Mouse (Mus musculus): ENCODE data around the gene Crygs.
"Not testable (repeated sequence)": the region's sequence is repeated elsewhere in the genome, so short reads cannot be mapped to it uniquely, and the experiment has no call there.

Crygs gene

GRCm38 (mm10) chr16:22782686-22783085, 28.7 kb downstream of the Crygs start:
- no peak for DNase-seq

GRCm38 (mm10) chr16:22779228-22779835, 32.0 kb downstream of the Crygs start:
- no peak for DNase-seq

- not testable (repeated sequence) for DNase-seq
Observed at GRCm38 (mm10) chr16:22778296-22778695, 33.1 kb downstream of the Crygs start.

GRCm38 (mm10) chr16:22775471-22775985, 35.8 kb downstream of the Crygs start:
- no peak for DNase-seq

- DNase-seq: no peak
Observed at GRCm38 (mm10) chr16:22768661-22769060, 42.7 kb downstream of the Crygs start.

- peak; percentile 6 for DNase-seq
Observed at GRCm38 (mm10) chr16:22767405-22767804, 44.0 kb downstream of the Crygs start.

- no peak for DNase-seq
Observed at GRCm38 (mm10) chr16:22766738-22767211, 44.6 kb downstream of the Crygs start.

GRCm38 (mm10) chr16:22765531-22765930, 45.8 kb downstream of the Crygs start:
- no peak for DNase-seq
